Mouse (Mus musculus) gastrocnemius, postnatal 4 days (tissue): ENCODE measurements around the gene Wwox. TPM values are rescaled to one million over a fixed set of nuclear protein-coding genes. Genes with fewer than 3 reads are reported as not detected.
A peak's percentile ranks its signal among the peaks of the same experiment; 100 is the strongest.

Experiments
- DNase-seq, 2 experiments: peaks; one replicate each; pipeline ENCODE4 v3.0.0; 2021 to 2022; ENCODE audit warnings: low spot score in 2 of 2, mixed read lengths in 2 of 2
- total RNA-seq, 2 experiments: library from RNA; stranded (reverse); gene quantifications; 2 replicates each; pipeline ENCODE4 v1.2.3; 2021

Wwox gene
- total RNA-seq, 2 experiments from 2014 or later = 10.9 to 11.5 TPM

DNA sequence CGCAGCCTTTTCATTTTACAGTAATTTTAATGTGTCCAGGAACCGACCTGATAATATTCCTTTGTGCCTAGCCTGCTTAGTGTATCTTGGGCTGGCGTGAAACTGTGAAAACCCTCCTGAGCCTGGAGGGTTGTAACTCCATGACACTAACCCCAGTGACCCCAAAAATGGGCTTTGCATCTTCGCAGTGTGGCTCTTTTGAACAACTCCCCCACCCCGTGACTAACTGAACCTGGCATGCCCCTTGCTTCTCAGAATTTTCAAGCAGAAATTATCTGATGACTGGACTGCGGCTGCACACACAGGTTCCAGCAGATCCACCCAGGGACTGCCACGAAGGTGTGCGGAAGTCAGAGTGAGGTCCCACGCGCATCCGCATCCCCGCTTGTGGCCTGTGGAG, 631.8 kb downstream of the Wwox start:
- DNase-seq = no peak

DNA sequence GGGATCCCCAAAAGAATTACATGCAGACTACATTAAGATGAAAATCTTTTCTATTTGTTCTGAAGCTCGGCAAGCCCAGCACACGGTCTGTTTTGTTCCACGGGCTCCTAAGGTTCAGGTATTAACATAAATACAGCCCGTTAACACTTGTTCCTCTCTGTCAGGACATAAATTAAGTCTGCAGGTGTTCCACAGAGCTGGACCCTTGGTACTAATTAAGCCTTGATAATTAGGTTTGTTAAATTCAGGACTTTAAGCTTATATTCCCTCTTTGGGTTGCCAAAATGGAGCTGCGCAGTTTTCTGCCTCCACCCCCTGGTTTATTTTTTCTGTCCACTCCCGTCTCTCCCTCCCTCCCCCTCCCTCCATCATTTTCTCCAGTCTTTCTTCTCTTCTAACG, 638.8 kb downstream of the Wwox start:
- DNase-seq = no peak

DNA sequence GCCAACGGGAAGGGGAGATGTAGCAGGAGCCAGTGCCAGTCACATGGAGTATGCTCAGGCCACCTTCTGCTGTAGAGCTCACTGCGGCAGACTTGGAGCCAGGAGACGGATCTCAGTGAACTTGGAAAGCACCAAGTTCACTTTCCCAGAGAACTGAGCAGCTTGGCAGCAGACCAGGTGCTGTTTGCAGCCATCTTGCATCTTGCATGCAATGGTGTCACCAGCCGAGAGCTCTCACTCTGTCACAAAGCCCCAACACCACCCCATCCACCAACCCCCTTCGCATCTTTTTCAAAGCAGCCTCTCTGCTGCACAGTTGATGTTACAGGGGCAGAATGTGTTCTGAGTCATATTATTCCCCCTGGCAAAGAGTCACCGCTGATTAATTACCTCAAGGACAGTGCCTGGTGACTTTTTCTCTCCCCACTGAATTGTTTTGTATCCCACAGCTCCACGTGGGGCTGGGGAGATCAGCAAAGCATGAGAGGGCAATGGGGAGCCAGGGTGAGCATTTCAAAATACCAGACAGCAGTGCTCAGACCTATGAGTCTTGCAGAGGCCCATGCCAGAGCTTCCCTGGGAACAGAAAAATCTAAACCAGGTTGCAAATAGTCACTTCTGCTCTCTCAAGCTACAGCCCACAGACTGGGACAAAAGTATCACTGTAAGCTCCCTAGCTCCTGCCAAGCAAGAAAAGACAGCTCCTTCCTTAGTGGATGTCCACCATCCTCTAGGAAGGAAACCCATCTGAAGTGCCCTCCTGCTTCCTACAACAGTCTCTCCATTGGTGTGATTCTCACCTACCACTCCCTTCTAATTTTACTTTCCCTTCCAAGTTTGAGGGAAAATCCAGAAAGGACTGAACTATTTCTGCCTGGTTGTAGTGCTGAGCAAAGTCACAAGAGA, 642.1 kb downstream of the Wwox start:
- no peak for DNase-seq

DNA sequence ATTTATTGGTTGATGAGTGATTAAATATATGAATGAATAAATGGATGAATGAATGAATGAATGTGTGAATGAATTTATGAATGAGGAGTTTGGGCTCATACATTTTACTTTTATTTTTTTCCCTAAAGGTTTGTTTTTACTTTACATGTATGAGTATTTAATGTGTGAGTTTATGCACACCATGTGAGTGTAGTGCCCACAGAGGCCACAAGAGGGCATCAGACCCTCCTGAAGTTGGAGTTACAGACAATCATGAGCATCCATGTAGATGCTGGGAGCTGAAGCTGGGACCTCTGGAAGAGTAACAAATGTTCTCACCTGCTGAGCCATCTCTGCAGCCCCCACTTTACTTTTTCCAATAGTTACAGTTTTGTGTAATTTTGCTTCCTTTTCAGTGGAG, 648.7 kb downstream of the Wwox start:
- no peak for DNase-seq

DNA sequence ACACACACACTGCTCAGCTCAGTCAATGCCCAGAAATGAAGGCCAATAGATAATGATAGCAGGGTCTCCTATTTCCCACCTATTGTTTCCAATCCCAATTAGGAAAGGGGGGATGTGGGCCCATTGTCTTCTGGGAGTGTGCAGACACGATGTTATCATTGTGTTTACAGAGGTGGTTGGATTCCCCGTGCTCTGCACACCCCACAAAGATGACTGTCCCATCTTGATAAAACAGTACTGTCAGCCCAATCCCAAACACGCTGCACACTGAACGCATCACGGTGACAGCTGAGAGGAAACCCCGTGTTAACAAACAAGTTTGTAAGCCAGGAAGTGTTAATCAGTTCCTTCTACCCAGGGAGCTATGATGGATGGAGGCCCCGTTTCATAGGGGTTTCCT, 650.3 kb downstream of the Wwox start:
- DNase-seq = no peak

DNA sequence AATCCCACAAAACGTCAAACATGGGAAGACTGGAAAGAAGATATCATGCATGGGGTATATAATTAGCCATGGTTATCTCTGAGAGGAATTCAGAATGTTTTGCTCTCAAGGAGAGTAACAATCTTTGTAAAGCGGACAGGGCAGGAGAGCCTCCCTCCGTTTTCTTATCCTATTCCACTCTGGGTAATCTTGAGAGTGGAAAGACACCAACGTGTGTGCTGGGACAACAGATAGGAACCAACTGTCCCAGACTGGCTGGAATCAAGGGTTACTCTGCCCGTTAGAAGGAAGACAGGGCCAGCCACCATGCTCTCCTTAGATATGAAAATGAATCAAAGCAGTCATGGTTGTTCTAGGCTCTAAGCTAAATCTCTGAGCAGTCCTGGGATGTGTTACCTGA, 650.7 kb downstream of the Wwox start:
- no peak for DNase-seq

DNA sequence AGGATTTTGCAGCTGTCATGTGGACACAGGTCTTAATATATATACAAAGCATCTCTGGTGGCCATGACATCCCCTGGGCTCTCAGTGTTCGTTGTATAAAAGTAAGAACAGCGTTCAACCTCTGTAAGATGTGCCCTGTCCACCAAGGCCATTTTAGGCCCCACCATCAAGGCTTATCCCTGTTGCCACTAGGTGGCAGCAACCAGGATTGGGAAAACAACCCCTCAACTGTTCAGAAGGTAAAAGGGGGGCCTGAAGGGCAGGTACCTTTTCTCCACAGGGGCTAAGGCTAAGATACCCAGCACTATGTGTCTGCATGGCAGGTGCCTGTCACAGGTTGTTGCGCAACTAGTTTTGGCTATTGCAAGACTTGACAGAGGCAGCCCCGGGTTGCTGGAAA, 656.1 kb downstream of the Wwox start:
- no peak for DNase-seq

DNA sequence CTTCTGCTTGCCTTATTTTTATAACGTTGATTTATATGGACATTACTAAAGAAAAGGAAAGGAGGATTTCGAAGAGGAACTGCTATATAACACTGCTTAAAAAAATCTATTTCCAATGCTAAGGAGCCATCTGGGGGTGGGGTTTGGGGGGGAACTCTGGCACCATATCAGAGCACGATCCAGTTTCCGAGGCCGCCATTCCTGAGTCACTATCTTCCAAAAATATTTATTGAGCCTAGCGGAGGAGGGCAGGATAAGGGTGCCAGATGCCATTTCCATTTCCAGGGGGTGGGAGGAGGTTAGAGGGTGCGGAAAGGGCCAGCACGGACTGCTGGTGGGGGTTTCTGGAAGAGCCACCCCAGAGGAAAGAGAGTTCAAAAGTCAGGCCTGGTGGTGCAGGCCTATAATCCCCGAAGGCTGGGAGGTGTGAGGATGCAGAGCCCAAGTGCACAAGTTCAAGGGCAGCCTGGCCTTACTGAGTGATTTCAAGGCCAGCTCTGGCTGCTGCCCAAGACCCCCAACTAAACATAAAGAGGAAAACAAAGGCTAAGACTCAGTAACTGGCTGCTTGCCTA, 658.6 kb downstream of the Wwox start:
- no peak for DNase-seq

DNA sequence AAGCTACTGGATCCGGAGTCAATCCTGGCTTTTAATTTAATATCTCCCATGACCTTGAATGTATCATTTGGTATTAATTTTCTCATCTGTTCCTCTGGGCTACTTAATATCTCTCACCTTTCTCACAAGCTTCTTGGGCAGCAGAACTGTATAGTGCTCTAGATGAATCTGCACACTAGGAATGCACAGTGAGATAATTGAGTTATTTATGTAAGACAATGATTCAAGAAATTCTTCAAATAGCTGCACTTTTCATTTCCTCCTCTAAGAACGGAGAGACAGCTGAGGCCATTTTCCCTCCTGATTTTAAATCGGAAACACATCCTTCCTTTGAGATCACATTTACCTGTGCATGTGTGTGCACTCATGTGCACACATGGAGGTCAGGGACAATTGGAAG, 669.9 kb downstream of the Wwox start:
- DNase-seq = no peak

DNA sequence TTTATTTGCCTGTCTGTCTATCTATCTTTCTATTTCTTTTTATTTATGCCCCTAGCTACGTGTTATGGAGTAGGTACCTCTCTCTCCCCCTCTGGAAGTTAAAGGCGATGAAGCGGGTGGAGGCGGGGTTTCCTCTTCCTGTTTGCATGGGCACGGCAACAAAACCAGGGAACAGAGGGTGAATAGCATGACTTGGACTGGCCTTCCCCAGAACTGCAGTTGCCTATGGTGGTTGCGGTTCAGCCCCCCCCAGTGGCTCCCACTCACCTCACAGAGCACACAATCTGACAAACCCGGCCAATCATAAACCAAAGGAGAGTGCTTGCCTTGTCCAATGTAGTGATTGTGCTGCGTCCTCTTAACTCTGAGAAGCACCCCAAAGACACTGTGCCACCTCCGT, 671.0 kb downstream of the Wwox start:
- no peak for DNase-seq

DNA sequence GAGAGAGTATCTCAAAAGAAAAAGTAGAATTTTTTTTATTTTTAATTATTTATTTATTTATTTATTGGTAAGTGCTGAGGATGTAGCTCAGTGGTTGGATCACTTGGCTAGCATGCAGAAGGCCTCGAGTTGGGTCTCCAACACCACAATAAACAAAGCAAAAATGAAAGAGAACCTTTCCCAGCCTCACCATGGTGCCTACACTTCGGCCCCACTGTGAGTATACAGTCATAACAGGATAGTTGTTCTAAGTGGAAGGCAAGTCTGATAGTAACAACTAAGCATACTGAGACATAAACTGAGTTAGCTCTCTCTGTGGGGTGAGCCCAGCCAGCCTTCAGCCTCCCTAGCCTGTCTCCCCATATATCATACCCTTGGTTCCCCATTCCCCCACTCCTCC, 672.6 kb downstream of the Wwox start:
- no peak for DNase-seq

DNA sequence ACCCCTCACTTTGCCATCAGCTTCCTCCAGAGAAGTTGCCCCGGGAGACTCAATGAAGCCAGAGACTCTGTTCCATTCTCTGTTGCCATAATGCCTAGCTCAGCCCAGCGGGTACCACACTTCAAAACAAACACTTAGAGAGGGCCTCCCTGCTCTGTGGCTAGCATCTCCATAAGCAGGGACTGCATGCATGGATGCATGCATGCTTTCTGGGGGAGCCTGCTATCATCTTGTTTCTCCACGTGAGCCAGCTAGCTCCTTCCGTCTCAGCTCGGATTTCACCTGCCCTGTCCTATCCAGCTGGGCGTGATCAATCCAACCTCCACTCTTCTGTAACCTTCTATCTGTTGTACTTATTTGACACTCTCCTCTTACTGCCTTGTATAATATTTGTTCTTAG, 675.0 kb downstream of the Wwox start:
- no peak for DNase-seq

DNA sequence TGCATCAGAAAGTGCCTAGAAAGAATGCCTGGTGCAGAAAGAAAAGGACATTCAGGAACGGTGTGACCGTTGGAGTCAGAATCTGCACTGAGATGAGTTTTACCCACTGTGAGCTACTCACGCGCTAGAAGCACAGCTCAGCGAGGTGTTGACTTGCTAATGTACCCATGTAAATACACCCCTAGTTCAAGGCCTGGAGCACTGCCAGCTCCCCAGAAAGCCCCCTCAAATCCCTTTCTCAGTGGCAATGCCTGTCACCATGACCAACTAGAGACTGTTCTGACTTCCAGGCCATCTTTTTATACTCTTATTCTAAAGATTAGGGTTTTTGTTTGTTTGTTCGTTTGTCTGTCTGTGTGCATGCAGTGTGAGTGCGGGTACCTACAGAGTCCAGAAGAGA, 686.6 kb downstream of the Wwox start:
- no peak for DNase-seq

DNA sequence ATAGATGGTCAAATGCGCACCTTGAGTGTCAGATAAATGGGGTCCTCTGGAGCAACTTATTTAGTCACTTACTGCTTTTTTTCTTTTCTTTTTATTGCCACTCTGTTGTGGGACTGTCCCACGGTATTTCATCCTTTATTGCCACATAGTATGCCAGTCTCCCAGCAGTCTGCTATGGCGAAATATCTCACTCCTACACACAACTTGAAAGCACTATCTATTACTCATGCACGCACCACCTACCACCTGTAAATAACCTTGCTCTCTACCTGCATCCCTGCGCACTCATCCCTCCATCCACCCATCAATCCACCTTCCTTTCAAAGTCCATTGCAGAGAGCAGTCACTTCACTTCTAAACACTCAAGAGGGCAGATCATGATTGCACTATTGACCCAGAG, 687.2 kb downstream of the Wwox start:
- DNase-seq = no peak

DNA sequence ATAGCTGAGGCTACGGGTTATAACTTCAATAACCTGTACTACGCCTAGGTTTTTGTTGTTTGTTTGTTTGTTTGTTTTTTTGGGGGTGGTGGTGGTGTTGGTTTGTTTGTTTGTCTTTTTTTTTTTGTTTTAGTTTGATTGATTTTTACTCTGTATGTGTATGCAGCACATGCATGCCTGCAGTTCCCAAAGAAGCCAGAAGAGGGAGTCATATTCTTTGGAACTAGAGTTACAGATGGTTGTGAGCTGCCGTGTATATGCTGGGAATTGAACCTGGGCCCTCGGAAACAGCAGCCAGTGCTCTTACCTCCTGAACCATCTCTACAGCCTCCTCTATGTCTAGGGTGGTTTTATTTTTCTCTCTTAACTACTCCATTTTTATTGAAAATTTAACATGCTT, 689.9 kb downstream of the Wwox start:
- DNase-seq = no peak

DNA sequence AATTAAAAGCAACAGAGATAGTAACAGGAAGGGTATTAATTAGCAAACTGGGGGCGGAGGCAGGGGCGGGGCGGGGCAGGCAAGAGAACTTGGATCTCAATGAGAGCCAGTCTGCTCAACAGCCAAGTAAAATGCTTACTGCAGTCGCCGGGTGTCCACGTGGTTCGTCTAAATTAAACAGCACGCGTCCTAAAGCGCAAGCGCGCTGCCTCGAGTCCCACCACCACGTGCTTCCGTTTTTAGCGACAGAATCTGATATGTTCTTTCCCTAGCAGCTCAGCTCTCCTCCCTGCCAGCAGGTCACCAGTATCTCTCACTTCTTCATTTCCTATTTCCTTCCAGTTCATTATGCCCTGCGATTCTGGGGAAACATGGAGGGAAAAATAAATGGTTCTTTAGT, 693.7 kb downstream of the Wwox start:
- no peak for DNase-seq

DNA sequence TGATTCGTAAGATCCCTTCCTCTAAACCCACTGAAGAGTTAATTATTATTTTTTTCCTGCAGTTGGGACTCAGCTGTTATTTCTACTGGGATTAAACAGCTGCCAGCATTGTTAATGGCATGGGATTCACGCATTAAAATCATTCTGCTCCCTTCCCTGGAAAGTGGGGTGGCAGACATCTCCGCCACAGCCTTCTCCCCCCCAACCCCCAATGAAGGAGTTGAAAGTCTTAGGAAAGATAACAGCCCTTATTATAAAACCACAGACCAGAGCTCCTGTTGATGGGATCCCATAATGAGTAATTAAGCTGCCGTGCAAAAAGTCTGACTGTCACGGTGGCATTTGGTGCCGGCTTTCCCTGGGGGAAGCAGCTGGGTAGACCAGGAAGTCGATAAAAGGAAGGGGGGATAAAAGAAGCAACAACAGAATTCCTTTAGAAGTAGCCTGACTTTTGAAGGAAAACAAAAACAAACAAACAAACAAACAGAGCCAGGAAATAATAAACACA, 694.3 kb downstream of the Wwox start:
- DNase-seq = no peak

DNA sequence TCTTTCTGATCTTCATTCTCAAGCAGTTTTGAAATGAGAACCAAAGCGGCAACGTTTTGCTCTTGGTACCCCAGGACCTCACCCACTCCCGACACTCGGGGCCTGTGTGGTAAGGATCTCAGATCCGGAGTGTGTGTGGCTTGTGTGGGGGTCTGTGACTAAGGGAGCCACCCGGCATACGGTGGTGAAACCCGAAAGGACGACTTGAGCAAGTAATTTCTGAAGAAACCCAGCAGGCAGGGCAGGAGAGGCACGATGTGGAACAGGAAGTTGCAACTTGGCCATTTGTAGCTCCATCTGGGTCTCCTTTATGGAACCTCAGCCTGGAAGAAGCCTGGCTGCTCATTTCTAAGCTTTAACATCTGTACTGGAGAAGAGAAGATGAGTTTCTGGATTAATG, 697.4 kb downstream of the Wwox start:
- no peak for DNase-seq

DNA sequence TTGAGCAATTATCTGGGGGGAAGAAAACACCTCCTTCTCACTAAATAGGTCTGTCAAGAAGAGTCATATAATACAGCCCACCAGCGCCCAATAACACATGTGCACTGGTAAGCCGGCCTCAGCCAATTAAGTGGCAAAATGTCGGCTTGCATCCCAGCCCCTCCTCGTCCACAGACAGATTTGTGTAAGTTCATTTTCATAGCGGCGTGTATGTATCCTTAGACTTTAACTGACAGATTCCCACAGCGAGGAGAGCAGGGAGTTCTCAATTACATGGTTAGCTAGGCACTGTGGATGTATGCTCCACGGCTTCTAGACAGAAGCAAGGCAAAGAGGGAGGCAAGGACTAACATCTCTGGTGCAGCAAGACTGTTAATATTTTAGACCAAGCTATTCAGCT, 702.2 kb downstream of the Wwox start:
- DNase-seq = no peak

DNA sequence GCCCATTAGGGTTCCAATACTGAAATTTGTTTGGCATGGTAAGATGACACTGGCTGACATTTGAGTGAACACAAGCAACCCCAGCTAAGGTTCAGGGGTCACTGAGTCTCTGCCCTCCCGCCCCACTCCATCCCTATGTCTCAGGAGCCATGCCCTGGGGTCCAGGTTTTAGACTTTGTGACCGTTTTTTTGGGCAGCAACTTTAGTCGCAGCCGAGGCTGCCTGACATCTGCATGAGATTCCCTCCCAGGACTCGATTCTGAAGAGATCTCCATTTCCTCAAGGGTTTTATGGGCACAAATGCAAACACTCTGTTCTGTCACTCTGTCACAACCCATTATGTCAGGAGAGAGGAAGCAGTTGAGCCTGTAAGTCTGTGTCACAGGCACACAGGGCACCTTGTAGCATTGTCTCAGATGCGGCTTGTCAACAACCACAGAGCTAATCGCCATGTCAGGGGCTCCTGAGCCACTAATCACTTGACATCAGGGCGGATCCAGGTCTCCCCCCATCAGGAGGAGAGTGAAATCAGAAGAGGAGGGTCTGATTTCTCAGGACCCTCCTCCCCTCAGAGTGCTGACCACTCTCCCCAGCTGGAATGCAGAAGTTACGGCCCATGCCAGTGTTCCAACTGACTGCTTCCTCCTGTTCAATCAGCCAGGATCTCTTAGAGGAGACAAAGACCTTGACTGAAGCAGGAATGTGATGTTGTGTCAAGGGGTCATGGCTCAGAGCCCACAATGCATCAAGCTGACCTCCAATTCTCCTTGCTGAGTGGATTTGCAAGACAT, 704.3 kb downstream of the Wwox start:
- no peak for DNase-seq

DNA sequence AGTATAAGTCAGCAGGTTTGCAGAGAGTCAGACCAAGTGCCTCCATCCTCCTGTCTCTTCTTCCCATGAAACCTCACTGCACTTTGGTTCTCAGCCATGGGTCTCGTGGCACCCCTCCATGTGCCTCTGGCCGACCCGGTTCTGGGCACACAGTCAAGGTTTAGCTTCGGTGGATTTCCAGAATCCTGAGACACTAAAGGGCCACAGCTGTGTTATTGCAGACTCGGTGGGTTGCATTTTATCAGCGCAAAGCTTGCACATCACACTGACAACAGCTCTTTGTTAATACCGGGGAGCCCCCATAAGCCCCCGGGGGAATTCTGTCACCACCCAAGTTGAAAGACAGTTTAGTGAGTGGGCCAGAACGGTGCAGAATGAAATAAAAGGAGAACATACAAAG, 707.6 kb downstream of the Wwox start:
- peak in 1 of 2 experiments; percentile 45 for DNase-seq
